Mouse (Mus musculus) heart, embryonic 11.5 days (tissue): ENCODE measurements around the gene Acot3. TPM values are rescaled to one million over a fixed set of nuclear protein-coding genes. Genes with fewer than 3 reads are reported as not detected.
A peak's percentile ranks its signal among the peaks of the same experiment; 100 is the strongest.

Experiments
- ATAC-seq: fragments of 200-750 bp; cut with Nextera tagmentation; replicated peaks from 2 replicates; pipeline ENCODE4 v1.8.0; 2017; ENCODE audit warnings: moderate library complexity; ENCODE audit not compliant: insufficient number of reproducible peaks, low FRiP score, low TSS enrichment
- H3K27ac ChIP-seq: fragments of 300-500 bp; sonication (generic); 2 replicates; pipeline ENCODE4 v1.5.1; 2014; ENCODE audit warnings: mild to moderate bottlenecking, low read depth, low read length
- H3K27me3 ChIP-seq: fragments of 300-500 bp; sonication (generic); 2 replicates; pipeline ENCODE4 v1.6.1; 2014; ENCODE audit warnings: mild to moderate bottlenecking, low read length, mixed read lengths; ENCODE audit not compliant: control insufficient read depth, insufficient read depth
- H3K36me3 ChIP-seq: fragments of 300-500 bp; sonication (generic); 2 replicates; pipeline ENCODE4 v1.6.1; 2014; ENCODE audit warnings: mild to moderate bottlenecking, low read length, moderate library complexity, mixed read lengths; ENCODE audit not compliant: control insufficient read depth, insufficient read depth
- H3K4me1 ChIP-seq: fragments of 300-500 bp; sonication (generic); 2 replicates; pipeline ENCODE4 v1.6.1; 2014; ENCODE audit warnings: low read length; ENCODE audit not compliant: control insufficient read depth, insufficient read depth
- H3K4me2 ChIP-seq: fragments of 300-500 bp; sonication (generic); 2 replicates; pipeline ENCODE4 v1.6.1; 2014; ENCODE audit warnings: mild to moderate bottlenecking, moderate library complexity
- H3K4me3 ChIP-seq: fragments of 300-500 bp; sonication (generic); 2 replicates; pipeline ENCODE4 v1.5.1; 2014; ENCODE audit warnings: low read depth, low read length
- H3K9ac ChIP-seq: fragments of 300-500 bp; sonication (generic); 2 replicates; pipeline ENCODE4 v1.6.1; 2014; ENCODE audit warnings: mild to moderate bottlenecking, low read depth, low read length, moderate library complexity
- H3K9me3 ChIP-seq: fragments of 300-500 bp; sonication (generic); replicated peaks from 2 replicates; pipeline ENCODE4 v1.6.1; 2016; ENCODE audit warnings: low read length; ENCODE audit not compliant: control insufficient read depth
- WGBS: fragments of 180-500 bp; shearing (Covaris S2); extraction: QIAGEN DNeasy Blood & Tissue Kit; methylation state at CpG from one replicate; pipeline ENCODE4 v1.1.7; 2014; ENCODE audit not compliant: insufficient replicate concordance; 5-methylcytosine and 5-hydroxymethylcytosine counted together
- polyA plus RNA-seq: library from polyadenylated mRNA; unstranded; fragments of >200 nt; fragmentation: Nextera tagmentation; extraction: Ambion mirVana; gene quantifications from 2 replicates; pipeline ENCODE4 v1.2.1, GENCODE M21; 2014

Gene Acot3
- polyA plus RNA-seq, 1 experiment from 2014 or later, result 0.67 TPM

GRCm38 (mm10) chr12:84053173-84053572 is 1.2 kb downstream of the Acot3 start:
- Histone ChIP-seq H3K4me1 (peaks cover 5% of the 10 kb centered on the region), H3K4me3 (peak overlapping the region; percentile 46), H3K27ac (no peak overlapping the region), H3K36me3 (no peaks in the 10 kb centered on the region), H3K9me3 (0 out of 2 replicates have a peak, but pooled peaks cover under 1% of the 10 kb centered on the region), H3K4me2 (peak overlapping the region; percentile 91), H3K9ac (peak overlapping the region; percentile 49; the same call in 1 of the 2 replicates), H3K27me3 (peaks cover 19% of the 10 kb centered on the region)
- WGBS, result 10% methylated on average over 16 of the region's 16 CpGs
- ATAC-seq, result no peak

GRCm38 (mm10) chr12:84053679-84054391 is 1.9 kb downstream of the Acot3 start:
- no peak for ATAC-seq
- Histone ChIP-seq H3K9me3 (no peaks in the 10 kb centered on the region), H3K36me3 (no peaks in the 10 kb centered on the region), H3K27me3 (peaks cover 19% of the 10 kb centered on the region), H3K27ac (no peak overlapping the region), H3K4me3 (peak overlapping the region; percentile 46), H3K4me2 (peak overlapping the region; percentile 91), H3K9ac (peak overlapping the region; percentile 49; the same call in 1 of the 2 replicates), H3K4me1 (peaks cover 5% of the 10 kb centered on the region)
- WGBS, result 3% methylated on average over 39 of the region's 46 CpGs

- H3K27me3 ChIP-seq, result no peaks in the 10 kb centered on the region
- no peaks in the 10 kb centered on the region for H3K36me3 ChIP-seq
- no peaks in the 10 kb centered on the region for H3K9me3 ChIP-seq
- no peak overlapping the region for H3K27ac ChIP-seq
- 24% methylated on average over 2 of the region's 2 CpGs for WGBS
- H3K9ac ChIP-seq, result no peak overlapping the region
- H3K4me1 ChIP-seq, result no peaks in the 10 kb centered on the region
- no peak overlapping the region for H3K4me2 ChIP-seq
- no peak overlapping the region for H3K4me3 ChIP-seq
- no peak for ATAC-seq
Measured at GRCm38 (mm10) chr12:84060946-84061345, 9.0 kb downstream of the Acot3 start.

- WGBS, result 89% methylated on average over 20 of the region's 20 CpGs
- ATAC-seq, result no peak
- H3K4me1 ChIP-seq, result no peaks in the 10 kb centered on the region
Measured at GRCm38 (mm10) chr12:84062336-84062735, 10.4 kb downstream of the Acot3 start.

GRCm38 (mm10) chr12:84063228-84063627 is 11.3 kb downstream of the Acot3 start:
- no peaks in the 10 kb centered on the region for H3K36me3 ChIP-seq

More at GRCm38 (mm10) chr12:84062336-84062735, 10.4 kb downstream of the Acot3 start:
- no peaks in the 10 kb centered on the region for H3K9me3 ChIP-seq
- H3K9ac ChIP-seq, result no peak overlapping the region
- no peak overlapping the region for H3K4me2 ChIP-seq
- no peaks in the 10 kb centered on the region for H3K36me3 ChIP-seq
- no peak overlapping the region for H3K27ac ChIP-seq
- peaks cover 2% of the 10 kb centered on the region; the same call in 1 of the 2 replicates for H3K27me3 ChIP-seq
- H3K4me3 ChIP-seq, result no peak overlapping the region

GRCm38 (mm10) chr12:84063833-84064232 is 11.9 kb downstream of the Acot3 start:
- Histone ChIP-seq H3K4me2 (no peak overlapping the region), H3K36me3 (no peaks in the 10 kb centered on the region), H3K9ac (no peak overlapping the region), H3K9me3 (no peaks in the 10 kb centered on the region), H3K4me1 (no peaks in the 10 kb centered on the region), H3K4me3 (no peak overlapping the region), H3K27me3 (peaks cover 16% of the 10 kb centered on the region), H3K27ac (no peak overlapping the region)
- no peak for ATAC-seq
- WGBS, result 75% methylated on average over 2 of the region's 2 CpGs

More at GRCm38 (mm10) chr12:84063228-84063627, 11.3 kb downstream of the Acot3 start:
- H3K9ac ChIP-seq, result no peak overlapping the region
- no peak overlapping the region for H3K27ac ChIP-seq
- H3K4me3 ChIP-seq, result no peak overlapping the region
- no peaks in the 10 kb centered on the region for H3K4me1 ChIP-seq
- 66% methylated on average over 5 of the region's 5 CpGs for WGBS
- peaks cover 10% of the 10 kb centered on the region for H3K27me3 ChIP-seq
- no peaks in the 10 kb centered on the region for H3K9me3 ChIP-seq
- H3K4me2 ChIP-seq, result no peak overlapping the region
- ATAC-seq, result no peak

- H3K4me1 ChIP-seq, result no peaks in the 10 kb centered on the region
- no peak overlapping the region for H3K4me3 ChIP-seq
- H3K9me3 ChIP-seq, result no peaks in the 10 kb centered on the region
- no peak overlapping the region for H3K4me2 ChIP-seq
- 68% methylated on average over 8 of the region's 8 CpGs for WGBS
- no peaks in the 10 kb centered on the region for H3K36me3 ChIP-seq
- no peak overlapping the region for H3K9ac ChIP-seq
- no peak for ATAC-seq
- H3K27me3 ChIP-seq, result peaks cover 21% of the 10 kb centered on the region
- H3K27ac ChIP-seq, result no peak overlapping the region
Measured at GRCm38 (mm10) chr12:84064621-84065020, 12.7 kb downstream of the Acot3 start.

- no peak overlapping the region for H3K4me2 ChIP-seq
- no peaks in the 10 kb centered on the region for H3K9me3 ChIP-seq
- peaks cover 27% of the 10 kb centered on the region for H3K27me3 ChIP-seq
- no peak overlapping the region for H3K9ac ChIP-seq
- 73% methylated on average over 4 of the region's 4 CpGs for whole genome bisulfite sequencing
- ATAC-seq, result no peak
- H3K27ac ChIP-seq, result no peak overlapping the region
- no peaks in the 10 kb centered on the region for H3K36me3 ChIP-seq
- no peak overlapping the region for H3K4me3 ChIP-seq
- H3K4me1 ChIP-seq, result no peaks in the 10 kb centered on the region
Measured at GRCm38 (mm10) chr12:84067752-84068151, 15.8 kb downstream of the Acot3 start.

GRCm38 (mm10) chr12:84068296-84068695 is 16.4 kb downstream of the Acot3 start:
- ATAC-seq, result no peak
- Histone ChIP-seq H3K9ac (no peak overlapping the region), H3K36me3 (no peaks in the 10 kb centered on the region), H3K9me3 (no peaks in the 10 kb centered on the region), H3K4me1 (no peaks in the 10 kb centered on the region), H3K27ac (no peak overlapping the region), H3K4me2 (no peak overlapping the region), H3K27me3 (peaks cover 30% of the 10 kb centered on the region), H3K4me3 (no peak overlapping the region)
- WGBS, result 64% methylated on average over 8 of the region's 8 CpGs
